Mouse (Mus musculus) lung, postnatal 0 days (tissue): Measurements from ENCODE around the gene 2010111I01Rik.

Source experiments
- CTCF ChIP-seq: IDR thresholded peaks from 2 replicates; pipeline ENCODE4 v1.5.1; 2016; ENCODE audit warnings: antibody characterized with exemption, mild to moderate bottlenecking
- EP300 ChIP-seq: IDR thresholded peaks from 2 replicates; pipeline ENCODE4 v1.6.1; 2016; ENCODE audit warnings: antibody characterized with exemption, mild to moderate bottlenecking, control low read depth

GRCm38 (mm10) chr13:63305160-63306011, 340.7 kb downstream of the 2010111I01Rik start:
- TF ChIP-seq EP300 = no peak
- TF ChIP-seq CTCF = no peak
